Mouse (Mus musculus): ENCODE measurements around the gene C1qtnf3.

DNA sequence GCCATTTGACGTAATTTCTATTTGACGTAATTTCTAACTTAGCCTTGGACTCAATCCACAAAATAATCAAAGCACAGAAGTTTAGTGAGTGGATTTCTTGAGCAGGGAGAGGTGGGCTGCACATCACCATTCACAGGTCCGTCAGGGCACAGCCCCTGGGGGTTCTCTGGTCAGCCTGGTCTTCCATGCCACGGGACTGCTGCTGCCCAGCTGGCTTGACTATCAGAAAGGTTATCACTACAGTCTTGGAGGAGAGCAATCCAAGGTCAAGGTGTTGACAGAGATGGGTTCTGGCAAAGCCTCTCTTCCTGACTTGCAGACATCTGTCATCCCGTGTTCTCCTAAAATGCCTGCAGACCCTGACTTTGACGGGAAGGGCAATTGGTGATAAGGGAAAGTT lies 52.5 kb downstream of the C1qtnf3 start:
- TF ChIP-seq EP300 (IDR thresholded peaks at IDR 0.05) (no peak), CTCF (IDR thresholded peaks at IDR 0.05) (no peak)

All from lung, postnatal 0 days (tissue).